Mouse (Mus musculus): ENCODE results near the gene Dab2.
A peak's percentile ranks its signal among the peaks of the same experiment; 100 is the strongest.

Gene Dab2

DNA sequence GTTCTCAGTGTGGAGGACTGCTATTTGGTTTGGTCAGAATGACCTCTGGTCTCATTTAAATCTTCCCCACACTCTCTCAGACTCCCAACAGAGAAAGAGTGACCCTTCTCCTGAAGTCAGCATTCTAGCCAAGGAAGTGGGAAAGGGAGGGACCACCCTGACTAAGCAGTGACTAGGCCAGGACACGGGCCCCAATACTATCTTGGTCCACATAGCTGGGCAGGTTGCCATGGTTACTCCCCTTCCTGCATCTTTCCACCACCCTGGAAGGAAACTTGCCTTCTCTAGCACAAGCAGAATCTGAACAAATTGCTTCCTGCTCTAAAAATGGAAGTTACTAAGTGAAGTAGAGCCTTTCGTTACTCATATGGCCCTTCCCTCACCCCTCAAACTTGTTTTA, 91.1 kb downstream of the Dab2 start:
- no peak for DNase-seq (ENCODE audit: low read depth in 2 of 2, low spot score in 2 of 2)

DNA sequence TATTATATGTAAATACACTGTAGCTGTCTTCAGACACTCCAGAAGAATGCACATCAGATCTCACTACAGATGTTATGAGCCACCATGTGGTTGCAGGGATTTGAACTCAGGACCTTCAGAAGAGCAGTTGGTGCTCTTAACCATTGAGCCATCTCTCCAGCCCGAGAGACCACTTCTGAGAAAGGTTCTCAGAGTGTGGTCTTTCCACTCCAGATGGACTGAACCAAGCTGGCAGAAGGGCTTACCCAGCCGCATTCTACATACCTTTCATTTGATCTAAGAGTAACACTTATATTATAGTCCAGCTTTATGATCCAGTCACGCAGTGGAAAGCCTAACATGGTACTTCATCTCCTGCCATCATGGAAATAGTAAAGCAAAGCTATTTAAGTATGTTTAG, 92.3 kb downstream of the Dab2 start:
- no peak for DNase-seq (ENCODE audit: low read depth in 2 of 2, low spot score in 2 of 2)

DNA sequence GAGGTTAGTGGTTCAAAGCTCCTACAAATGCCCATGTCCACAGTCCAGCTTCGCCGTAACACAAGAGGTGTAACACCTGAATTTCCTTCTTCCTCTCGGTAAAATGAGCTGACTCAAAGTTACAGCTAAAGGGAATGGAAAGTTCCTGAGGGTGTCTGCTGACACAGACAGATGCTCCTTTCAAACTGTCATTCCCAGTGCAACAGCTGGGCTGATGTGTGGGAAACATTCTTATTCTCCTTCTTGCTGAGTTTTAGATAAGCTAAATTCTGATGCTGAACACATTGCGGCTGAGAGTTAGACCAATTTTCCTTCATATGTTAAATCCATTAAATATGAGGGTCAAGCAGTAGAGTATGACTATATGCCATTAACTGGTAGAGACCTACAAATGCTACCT, 94.0 kb downstream of the Dab2 start:
- no peak for DNase-seq (ENCODE audit: low read depth in 2 of 2, low spot score in 2 of 2)

- DNase-seq (ENCODE audit: low read depth in 2 of 2, low spot score in 2 of 2): no peak
Measured at GRCm38 (mm10) chr15:6398211-6398610, 98.6 kb downstream of the Dab2 start.

- no peak for DNase-seq (ENCODE audit: low read depth in 2 of 2, low spot score in 2 of 2)
Measured at GRCm38 (mm10) chr15:6398881-6399280, 99.3 kb downstream of the Dab2 start.

DNA sequence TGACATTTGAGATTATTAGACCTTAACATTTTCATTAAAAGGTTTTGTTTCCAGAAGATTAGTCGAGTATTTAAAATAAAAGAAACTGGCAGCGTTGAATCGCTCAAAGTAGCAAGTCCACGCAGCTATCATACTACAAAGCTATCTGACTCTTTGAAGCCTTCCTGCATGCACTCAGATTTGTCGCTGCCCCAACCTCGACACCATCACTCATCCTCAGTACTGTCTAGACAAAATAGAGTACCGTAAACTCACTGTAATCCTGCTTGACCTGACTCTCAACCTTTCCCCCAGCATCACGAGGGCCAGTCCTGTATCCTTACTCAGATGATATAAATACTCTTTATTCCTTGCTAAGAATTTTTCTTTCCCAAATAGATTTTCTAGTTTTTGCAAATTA, 100.5 kb downstream of the Dab2 start:
- DNase-seq (ENCODE audit: low read depth in 2 of 2, low spot score in 2 of 2): no peak

GRCm38 (mm10) chr15:6402433-6402832, 102.8 kb downstream of the Dab2 start:
- no peak for DNase-seq (ENCODE audit: low read depth in 2 of 2, low spot score in 2 of 2)

DNA sequence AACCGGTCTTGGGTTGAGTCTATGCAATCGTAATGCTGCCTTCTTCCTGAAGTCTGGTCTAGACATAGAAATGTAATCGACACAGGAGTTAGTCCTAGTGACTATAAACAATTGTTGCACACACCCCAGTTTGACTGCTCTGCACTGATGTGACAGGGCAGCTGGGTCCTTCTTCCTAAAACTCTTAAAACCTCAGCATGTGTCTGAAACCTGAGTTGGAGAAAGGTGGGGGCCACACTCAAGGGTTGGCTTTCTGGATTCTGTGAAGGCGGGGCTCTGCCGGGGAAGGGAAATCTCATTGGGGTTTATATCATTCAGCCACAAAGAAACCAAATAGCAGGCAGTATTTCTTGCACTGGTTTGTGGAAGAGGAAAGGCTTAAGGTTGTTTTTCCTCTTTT, 104.6 kb downstream of the Dab2 start:
- DNase-seq (ENCODE audit: low read depth in 2 of 2, low spot score in 2 of 2): no peak

- DNase-seq (ENCODE audit: low read depth in 2 of 2, low spot score in 2 of 2): no peak
Measured at GRCm38 (mm10) chr15:6406771-6407170, 107.2 kb downstream of the Dab2 start.

- DNase-seq (ENCODE audit: low read depth in 2 of 2, low spot score in 2 of 2): no peak
Measured at GRCm38 (mm10) chr15:6409031-6409430, 109.4 kb downstream of the Dab2 start.

DNA sequence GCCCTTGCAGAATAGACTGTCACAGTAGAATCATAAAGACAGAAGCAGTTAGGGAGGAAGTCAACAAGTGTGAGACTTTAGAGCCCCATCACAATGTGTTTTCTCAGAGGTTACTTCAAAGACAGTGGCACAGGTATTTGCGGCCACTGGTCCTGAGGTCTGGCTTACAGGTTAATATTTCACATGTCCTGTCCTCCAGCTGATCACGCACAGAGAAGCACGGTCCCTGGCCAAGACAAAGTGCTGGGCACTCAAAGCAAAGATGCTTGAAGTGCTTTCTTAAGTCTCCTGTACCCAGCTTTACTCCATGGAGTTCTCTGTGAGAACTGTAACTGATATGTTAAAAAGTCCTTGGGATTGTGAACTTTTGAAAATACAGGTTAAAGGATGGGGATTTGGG, 110.6 kb downstream of the Dab2 start:
- no peak for DNase-seq (ENCODE audit: low read depth in 2 of 2, low spot score in 2 of 2)

DNA sequence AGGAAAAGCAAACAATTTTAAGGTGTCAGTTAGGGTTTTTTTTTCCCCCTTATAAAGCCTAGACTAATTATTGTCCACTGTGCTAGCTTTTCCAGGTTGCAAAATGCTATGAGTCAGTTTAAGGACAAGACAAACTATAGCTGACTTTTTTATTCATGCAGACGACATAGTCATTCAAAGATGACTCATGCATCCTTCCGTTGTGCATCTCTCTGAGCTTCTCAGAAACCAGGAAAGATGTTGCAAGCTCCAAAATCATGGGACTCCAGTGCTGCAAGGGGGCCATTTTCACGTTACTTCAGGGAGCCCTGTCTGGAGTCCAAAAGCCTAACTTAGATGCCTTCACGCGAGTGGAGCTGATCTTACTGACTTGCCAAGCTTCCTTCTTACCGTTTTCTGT, 111.7 kb downstream of the Dab2 start:
- no peak for DNase-seq (ENCODE audit: low read depth in 2 of 2, low spot score in 2 of 2)

- no peak for DNase-seq (ENCODE audit: low read depth in 2 of 2, low spot score in 2 of 2)
Measured at GRCm38 (mm10) chr15:6415317-6415716, 115.7 kb downstream of the Dab2 start.

GRCm38 (mm10) chr15:6431777-6432176, 132.2 kb downstream of the Dab2 start:
- no peak for DNase-seq (ENCODE audit: low read depth in 2 of 2, low spot score in 2 of 2)

GRCm38 (mm10) chr15:6432411-6432810, 132.8 kb downstream of the Dab2 start:
- no peak for DNase-seq (ENCODE audit: low read depth in 2 of 2, low spot score in 2 of 2)

- DNase-seq (ENCODE audit: low read depth in 2 of 2, low spot score in 2 of 2): no peak
Measured at GRCm38 (mm10) chr15:6435281-6435680, 135.7 kb downstream of the Dab2 start.

DNA sequence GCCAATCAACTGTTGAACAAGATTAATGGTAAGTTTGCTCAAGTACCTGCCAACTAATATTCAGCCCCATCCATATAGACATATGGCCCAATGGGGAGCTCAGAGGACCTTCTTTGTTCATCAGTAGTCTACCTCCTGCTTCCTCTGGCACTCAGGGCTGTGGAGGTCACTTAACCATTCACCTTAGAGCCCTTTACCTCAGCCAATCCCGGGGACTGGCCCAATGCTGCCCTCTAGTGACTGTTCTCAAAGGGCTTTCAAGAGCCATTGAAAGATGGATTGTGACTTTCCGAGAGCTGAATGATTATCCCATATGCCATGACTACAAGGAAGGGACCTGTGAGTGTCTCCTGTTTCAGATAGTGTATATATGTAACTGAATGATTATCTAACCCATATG, 136.2 kb downstream of the Dab2 start:
- DNase-seq (ENCODE audit: low read depth in 2 of 2, low spot score in 2 of 2): peak in 1 of 2 experiments; percentile 15

GRCm38 (mm10) chr15:6438685-6439084, 139.1 kb downstream of the Dab2 start:
- no peak for DNase-seq (ENCODE audit: low read depth in 2 of 2, low spot score in 2 of 2)

- DNase-seq (ENCODE audit: low read depth in 2 of 2, low spot score in 2 of 2): no peak
Measured at GRCm38 (mm10) chr15:6444452-6444851, 144.9 kb downstream of the Dab2 start.

DNA sequence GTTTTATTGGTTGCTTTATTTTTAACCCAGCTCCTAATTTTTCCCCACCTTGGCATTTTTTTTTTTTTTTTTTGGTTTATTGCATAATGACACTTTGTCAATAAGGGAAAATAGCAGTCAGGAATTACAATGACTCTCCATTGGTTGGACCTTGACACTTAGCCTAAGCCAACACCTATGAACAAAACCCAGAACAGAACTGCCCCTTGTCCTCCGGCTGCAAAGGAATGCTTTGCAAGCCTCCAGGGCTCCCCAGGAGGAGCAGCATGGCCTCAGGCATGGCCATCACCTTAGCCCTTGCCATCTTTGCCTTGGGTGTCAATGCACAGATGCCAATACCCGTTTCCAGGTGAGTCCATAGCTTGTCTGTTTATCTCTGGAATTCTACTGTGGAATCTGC, 145.5 kb downstream of the Dab2 start, which contains the start of gene C9:
TSS of gene C9 (plus strand) at position 193 of the 400 bp plus-strand sequence.
- DNase-seq (ENCODE audit: low read depth in 2 of 2, low spot score in 2 of 2): no peak

DNA sequence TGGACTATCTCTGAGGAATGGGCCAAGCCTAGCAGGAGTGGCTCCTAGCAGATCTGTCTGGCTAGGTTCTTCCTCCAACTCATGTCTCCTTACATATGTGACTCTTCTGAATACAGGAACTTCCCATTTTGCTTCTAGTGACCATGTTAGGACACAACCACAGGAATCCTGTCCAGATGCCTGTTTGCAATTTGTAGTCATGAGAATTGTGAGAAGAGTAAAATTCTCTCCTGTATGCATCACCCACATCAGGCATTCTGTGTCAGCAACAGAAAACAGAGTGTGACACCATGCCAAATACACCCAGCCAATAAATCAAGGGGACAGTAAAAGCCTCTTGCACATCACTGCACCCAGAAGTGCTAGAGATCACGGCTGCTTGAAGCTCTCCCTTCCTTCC, 146.6 kb downstream of the Dab2 start:
- DNase-seq (ENCODE audit: low read depth in 2 of 2, low spot score in 2 of 2): no peak

GRCm38 (mm10) chr15:6448892-6449291, 149.3 kb downstream of the Dab2 start:
- no peak for DNase-seq (ENCODE audit: low read depth in 2 of 2, low spot score in 2 of 2)

- no peak for DNase-seq (ENCODE audit: low read depth in 2 of 2, low spot score in 2 of 2)
Measured at GRCm38 (mm10) chr15:6454461-6454860, 154.9 kb downstream of the Dab2 start.

DNA sequence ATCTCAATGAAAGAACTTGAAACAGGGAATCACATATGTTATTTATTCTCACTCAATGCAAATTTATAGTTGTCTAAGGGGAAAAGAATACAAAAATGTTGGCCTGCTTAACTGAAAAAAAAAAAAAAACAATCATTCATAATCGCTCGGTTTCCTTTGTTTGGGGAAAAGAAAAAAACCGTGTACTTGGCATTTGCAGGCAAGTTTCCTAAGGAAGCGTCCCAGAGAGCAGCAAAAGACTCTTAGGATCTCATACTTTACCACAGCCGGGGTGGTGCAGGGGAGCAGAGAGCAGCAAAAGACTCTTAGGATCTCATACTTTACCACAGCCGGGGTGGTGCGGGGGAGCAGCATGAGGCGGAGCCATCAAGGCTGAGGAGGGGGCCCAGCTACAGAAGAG, 161.8 kb downstream of the Dab2 start:
- DNase-seq (ENCODE audit: low read depth in 2 of 2, low spot score in 2 of 2): no peak
